ENCODE assay signal across 11 mouse cellular contexts in genomic region chr8:11283217-11283616, GRCm38 (mm10). TPM values are rescaled to one million over a fixed set of nuclear protein-coding genes. Genes with fewer than 3 reads are reported as not detected.
DNase-seq lines count a peak whose midpoint lies in the region; ATAC-seq and TF ChIP-seq lines count a peak whose summit lies in the region.
"Had no signal": no experiment of that assay in that cellular context is flagged by ENCODE, and none has a peak within 500 bp of the region (broad histone marks: within the 10 kb centered on the region; RNA-seq: fewer than 3 reads in every experiment).

No protein-coding gene starts in this region.

- no peaks in the 10 kb centered on the region for H3K36me3 ChIP-seq in stomach, embryonic 16.5 days (ENCODE audit: control insufficient read depth, insufficient read depth, low read length)
- no peaks in the 10 kb centered on the region; the same call in 1 of the 2 replicates for H3K36me3 ChIP-seq in stomach, postnatal 0 days (ENCODE audit: control insufficient read depth, insufficient read depth, low read length)
- H3K36me3 ChIP-seq in lung, embryonic 15.5 days = no peaks in the 10 kb centered on the region

- TF ChIP-seq CTCF in stomach, postnatal 0 days (IDR thresholded peaks at IDR 0.05; ENCODE audit: low read depth) = no peak

- no peak overlapping the region for H3K9ac ChIP-seq in stomach, embryonic 16.5 days (ENCODE audit: low read length)
- no peak overlapping the region for H3K9ac ChIP-seq in stomach, postnatal 0 days (ENCODE audit: low read length)
- H3K9ac ChIP-seq in lung, embryonic 15.5 days = no peak overlapping the region
- H3K9ac ChIP-seq: limb, embryonic 13.5 days had no signal

- WGBS in stomach, embryonic 16.5 days = 67% methylated on average over 10 of the region's 10 CpGs
- WGBS in stomach, postnatal 0 days = 76% methylated on average over 10 of the region's 10 CpGs
- 46% methylated on average over 10 of the region's 10 CpGs for WGBS in lung, embryonic 15.5 days

- H3K27ac ChIP-seq in stomach, embryonic 16.5 days (ENCODE audit: low read length) = 0 out of 2 replicates have a peak overlapping the region, but pooled peaks have one; percentile 1
- no peak overlapping the region; the same call in 1 of the 2 replicates for H3K27ac ChIP-seq in stomach, postnatal 0 days (replicated peaks)
- peak overlapping the region; percentile 39; the same call in 1 of the 2 replicates for H3K27ac ChIP-seq in lung, embryonic 15.5 days
- H3K27ac ChIP-seq: limb, embryonic 13.5 days had no signal

- H3K4me3 ChIP-seq in stomach, embryonic 16.5 days (replicated peaks; ENCODE audit: low read length) = no peak overlapping the region
- H3K4me3 ChIP-seq in stomach, postnatal 0 days (ENCODE audit: low read depth, low read length) = no peak overlapping the region
- H3K4me3 ChIP-seq in lung, embryonic 15.5 days = no peak overlapping the region
- H3K4me3 ChIP-seq: erythroblast, embryonic 14.5 days; limb, embryonic 13.5 days had no signal

- TF ChIP-seq EP300 in stomach, postnatal 0 days (optimal IDR thresholded peaks at IDR 0.05) = no peak

- ATAC-seq in stomach, embryonic 16.5 days (ENCODE audit: insufficient read depth, low FRiP score) = no peak
- ATAC-seq in stomach, postnatal 0 days (ENCODE audit: low FRiP score, low TSS enrichment) = no peak
- ATAC-seq in hematopoietic stem cell, adult 5-6 weeks (replicated peaks in 1 of 2; ENCODE audit: insufficient read depth in 1 of 2, low FRiP score in 2 of 2, low TSS enrichment in 1 of 2, low read depth in 1 of 2, poor library complexity in 2 of 2, severe bottlenecking in 2 of 2) = peak; percentile 43 to 65; a peak in 3 of 4 replicates
- no peak for ATAC-seq in lung, embryonic 15.5 days (ENCODE audit: borderline replicate concordance, extremely low read depth, low FRiP score, low TSS enrichment)
- ATAC-seq in erythroid progenitor cell, adult 5-6 weeks (replicated peaks; ENCODE audit: low FRiP score, poor library complexity, severe bottlenecking) = no peak
- ATAC-seq: hindbrain, embryonic 16.5 days had no signal

- H3K4me2 ChIP-seq in stomach, embryonic 16.5 days (ENCODE audit: low read depth, low read length) = no peak overlapping the region
- no peak overlapping the region for H3K4me2 ChIP-seq in stomach, postnatal 0 days (replicated peaks; ENCODE audit: low read depth)
- H3K4me2 ChIP-seq in lung, embryonic 15.5 days = no peak overlapping the region
- H3K4me2 ChIP-seq: limb, embryonic 13.5 days had no signal

- peaks cover 29% of the 10 kb centered on the region for H3K4me1 ChIP-seq in stomach, embryonic 16.5 days (ENCODE audit: control insufficient read depth, insufficient read depth, low read length)
- H3K4me1 ChIP-seq in stomach, postnatal 0 days (replicated peaks; ENCODE audit: control insufficient read depth, insufficient read depth) = peaks cover 4% of the 10 kb centered on the region; the same call in 1 of the 2 replicates
- peaks cover 67% of the 10 kb centered on the region for H3K4me1 ChIP-seq in lung, embryonic 15.5 days

- no peak for DNase-seq in stomach, postnatal 0 days (ENCODE audit: low spot score)
- peak; percentile 78 for DNase-seq in retina, postnatal 1 day
- no peak for DNase-seq in urinary bladder, postnatal 25 days (ENCODE audit: low spot score)
- DNase-seq in layer of hippocampus, adult 18-20 months (ENCODE audit: low spot score in 2 of 2) = no peak

- no peaks in the 10 kb centered on the region for H3K27me3 ChIP-seq in stomach, embryonic 16.5 days (ENCODE audit: control insufficient read depth, insufficient read depth, low read length)
- H3K27me3 ChIP-seq in stomach, postnatal 0 days (ENCODE audit: control insufficient read depth, insufficient read depth, low read length) = no peaks in the 10 kb centered on the region
- no peaks in the 10 kb centered on the region for H3K27me3 ChIP-seq in lung, embryonic 15.5 days
- H3K27me3 ChIP-seq: limb, embryonic 13.5 days had no signal

- H3K9me3 ChIP-seq in stomach, embryonic 16.5 days (replicated peaks; ENCODE audit: control insufficient read depth, low read length) = no peaks in the 10 kb centered on the region
- no peaks in the 10 kb centered on the region for H3K9me3 ChIP-seq in stomach, postnatal 0 days (ENCODE audit: control insufficient read depth, low read length)
- no peaks in the 10 kb centered on the region for H3K9me3 ChIP-seq in lung, embryonic 15.5 days
- H3K9me3 ChIP-seq: limb, embryonic 13.5 days had no signal

RNA-seq across cellular contexts. Expression of gene Col4a2, which starts 29.4 kb away (rescaled TPM):
- polyA plus RNA-seq in stomach, embryonic 16.5 days (2015; fragmentation: Nextera tagmentation; extraction: Ambion mirVana) = 57.3 and 65.2 TPM in 2 replicates
- 43.4 and 47.2 TPM in 2 replicates for polyA plus RNA-seq in stomach, postnatal 0 days (2015; fragmentation: Nextera tagmentation; extraction: Ambion mirVana)
- total RNA-seq in hematopoietic stem cell, adult 5-6 weeks (2017) = 16.1 and 16.9 TPM in 2 replicates
- polyA plus RNA-seq in lung, embryonic 15.5 days (2015; fragmentation: Nextera tagmentation; extraction: Ambion mirVana) = 121 and 126 TPM in 2 replicates
- total RNA-seq in erythroid progenitor cell, adult 5-6 weeks (2015; ENCODE audit: low replicate concordance) = not detected in 2 replicates
- total RNA-seq in erythroid progenitor cell, adult 5-6 weeks (2017; ENCODE audit: low replicate concordance) = 0.23 and 0.39 TPM in 2 replicates
- 10 to 100 TPM; 39.6 to 42.9 TPM for total RNA-seq in layer of hippocampus, adult 18-20 months (2021)

RNA-seq across cellular contexts. Expression of gene Col4a1, which starts 29.4 kb away (rescaled TPM):
- 207 and 211 TPM in 2 replicates for polyA plus RNA-seq in stomach, embryonic 16.5 days (2015; fragmentation: Nextera tagmentation; extraction: Ambion mirVana)
- 96.3 and 99.0 TPM in 2 replicates for polyA plus RNA-seq in stomach, postnatal 0 days (2015; fragmentation: Nextera tagmentation; extraction: Ambion mirVana)
- total RNA-seq in hematopoietic stem cell, adult 5-6 weeks (2017) = 17.3 and 30.0 TPM in 2 replicates
- polyA plus RNA-seq in lung, embryonic 15.5 days (2015; fragmentation: Nextera tagmentation; extraction: Ambion mirVana) = 335 and 360 TPM in 2 replicates
- 1.1 TPM in 1 of 2 replicates, not detected in the other for total RNA-seq in erythroid progenitor cell, adult 5-6 weeks (2015; ENCODE audit: low replicate concordance)
- total RNA-seq in erythroid progenitor cell, adult 5-6 weeks (2017; ENCODE audit: low replicate concordance) = 0.39 TPM in 1 of 2 replicates, not detected in the other
- total RNA-seq in layer of hippocampus, adult 18-20 months (2021) = 10 to 100 TPM; 33.4 to 43.0 TPM

Comparison
In these comparisons a context has a peak if more than half of its experiments do, and no peak if none do; other contexts are left out.
1. ATAC-seq: peak in hematopoietic stem cell, adult 5-6 weeks (2 of 2); none in stomach, embryonic 16.5 days (single experiment), stomach, postnatal 0 days (single experiment), lung, embryonic 15.5 days (single experiment) and erythroid progenitor cell, adult 5-6 weeks (single experiment).
2. RNA of gene Col4a2, which starts 29.4 kb away (total RNA-seq): 39.6 to 42.9 TPM in layer of hippocampus, adult 18-20 months and 16.1 to 16.9 TPM in hematopoietic stem cell, adult 5-6 weeks; 0.23 to 0.39 TPM in erythroid progenitor cell, adult 5-6 weeks; every median in the first group is over 10 times any median in the second.